Mouse (Mus musculus): ENCODE data around the gene Lrig1. TPM values are rescaled to one million over a fixed set of nuclear protein-coding genes. Genes with fewer than 3 reads are reported as not detected.
"Not testable (repeated sequence)": the region's sequence is repeated elsewhere in the genome, so short reads cannot be mapped to it uniquely, and the experiment has no call there.

The Lrig1 gene
- polyA plus RNA-seq, 1 experiment from 2014 or later = 4.3 TPM

GRCm38 (mm10) chr6:94560896-94561295, 139.1 kb downstream of the Lrig1 start:
- no peak overlapping the region for H3K4me2 ChIP-seq
- ATAC-seq (replicated peaks; ENCODE audit: low FRiP score) = no peak
- H3K4me3 ChIP-seq (ENCODE audit: low read depth, low read length) = no peak overlapping the region
- H3K27ac ChIP-seq (ENCODE audit: low read depth, low read length) = no peak overlapping the region
- no peaks in the 10 kb centered on the region for H3K9me3 ChIP-seq (ENCODE audit: control insufficient read depth, low read length)
- H3K27me3 ChIP-seq (replicated peaks; ENCODE audit: control insufficient read depth, insufficient read depth, low read length) = no peaks in the 10 kb centered on the region
- no peak for DNase-seq (ENCODE audit: low spot score)
- no peaks in the 10 kb centered on the region for H3K4me1 ChIP-seq (replicated peaks; ENCODE audit: control insufficient read depth, insufficient read depth, low read length)
- no peaks in the 10 kb centered on the region for H3K36me3 ChIP-seq (ENCODE audit: control insufficient read depth, insufficient read depth, low read length)
- no peak overlapping the region for H3K9ac ChIP-seq (ENCODE audit: low read depth, low read length)
- WGBS = 96% methylated on average over 1 of the region's 1 CpGs

GRCm38 (mm10) chr6:94558603-94559002, 141.4 kb downstream of the Lrig1 start:
- H3K4me3 ChIP-seq (ENCODE audit: low read depth, low read length); ATAC-seq (replicated peaks; ENCODE audit: low FRiP score); DNase-seq (ENCODE audit: low spot score); H3K9ac ChIP-seq (ENCODE audit: low read depth, low read length); H3K4me2 ChIP-seq; H3K9me3 ChIP-seq (ENCODE audit: control insufficient read depth, low read length); H3K36me3 ChIP-seq (ENCODE audit: control insufficient read depth, insufficient read depth, low read length); H3K27me3 ChIP-seq (replicated peaks; ENCODE audit: control insufficient read depth, insufficient read depth, low read length); H3K27ac ChIP-seq (ENCODE audit: low read depth, low read length); H3K4me1 ChIP-seq (replicated peaks; ENCODE audit: control insufficient read depth, insufficient read depth, low read length): not testable (repeated sequence)
- 77% methylated on average over 1 of the region's 1 CpGs for WGBS

Small RNA genes lying within 50 kb of the gene (microRNA-seq; reads per million reads assigned to microRNA genes)
- not detected for gene Mir7041 (ENCODE audit: borderline number of aligned reads)

Other genes starting within 250 kb of the Lrig1 start
- gene Slc25a26, start 199.8 kb downstream of the Lrig1 start, polyA plus RNA-seq (2014; fragmentation: Nextera tagmentation; extraction: Ambion mirVana) = 6.4 and 8.2 TPM in 2 replicates